Mouse (Mus musculus): ENCODE data around the gene Otulin. TPM values are rescaled to one million over a fixed set of nuclear protein-coding genes. Genes with fewer than 3 reads are reported as not detected.

The Otulin gene
- polyA plus RNA-seq, 1 experiment from 2014 or later, result 20.5 TPM

GRCm38 (mm10) chr15:27552129-27552700 lies 78.3 kb downstream of the Otulin start:
- Histone ChIP-seq H3K4me2 (no peak overlapping the region), H3K4me3 (replicated peaks) (no peak overlapping the region), H3K36me3 (0 out of 2 replicates have a peak, but pooled peaks cover 7% of the 10 kb centered on the region), H3K27ac (replicated peaks) (no peak overlapping the region), H3K9me3 (replicated peaks) (no peaks in the 10 kb centered on the region), H3K9ac (replicated peaks) (no peak overlapping the region), H3K4me1 (peaks cover 18% of the 10 kb centered on the region), H3K27me3 (replicated peaks) (no peaks in the 10 kb centered on the region; the same call in 1 of the 2 replicates)
- 86% methylated on average over 10 of the region's 10 CpGs for WGBS
- ATAC-seq (ENCODE audit: low FRiP score), result no peak

GRCm38 (mm10) chr15:27551117-27552114 lies 79.1 kb downstream of the Otulin start:
- Histone ChIP-seq H3K27ac (replicated peaks) (no peak overlapping the region), H3K36me3 (0 out of 2 replicates have a peak, but pooled peaks cover 7% of the 10 kb centered on the region), H3K9ac (replicated peaks) (no peak overlapping the region), H3K4me2 (no peak overlapping the region), H3K4me3 (replicated peaks) (no peak overlapping the region), H3K4me1 (peaks cover 18% of the 10 kb centered on the region), H3K27me3 (replicated peaks) (no peaks in the 10 kb centered on the region; the same call in 1 of the 2 replicates), H3K9me3 (replicated peaks) (no peaks in the 10 kb centered on the region)
- WGBS, result 83% methylated on average over 19 of the region's 19 CpGs
- ATAC-seq (ENCODE audit: low FRiP score), result no peak; the same call in 1 of the 2 replicates

GRCm38 (mm10) chr15:27550358-27550992 lies 80.0 kb downstream of the Otulin start:
- peaks cover 18% of the 10 kb centered on the region for H3K4me1 ChIP-seq
- no peak overlapping the region for H3K4me2 ChIP-seq
- 23% methylated on average over 9 of the region's 9 CpGs for WGBS
- no peak for ATAC-seq (ENCODE audit: low FRiP score)
- H3K4me3 ChIP-seq (replicated peaks), result no peak overlapping the region
- H3K36me3 ChIP-seq, result 0 out of 2 replicates have a peak, but pooled peaks cover 4% of the 10 kb centered on the region
- H3K27me3 ChIP-seq (replicated peaks), result no peaks in the 10 kb centered on the region
- H3K27ac ChIP-seq (replicated peaks), result 0 out of 2 replicates have a peak overlapping the region, but pooled peaks have one; percentile 6
- H3K9me3 ChIP-seq (replicated peaks), result no peaks in the 10 kb centered on the region
- no peak overlapping the region for H3K9ac ChIP-seq (replicated peaks)

- Histone ChIP-seq H3K9me3 (replicated peaks) (no peaks in the 10 kb centered on the region), H3K27ac (replicated peaks) (no peak overlapping the region), H3K4me1 (peaks cover 18% of the 10 kb centered on the region), H3K36me3 (peaks cover 3% of the 10 kb centered on the region; the same call in 1 of the 2 replicates), H3K4me2 (no peak overlapping the region), H3K9ac (replicated peaks) (no peak overlapping the region), H3K27me3 (replicated peaks) (no peaks in the 10 kb centered on the region), H3K4me3 (replicated peaks) (no peak overlapping the region)
- WGBS, result 26% methylated on average over 7 of the region's 7 CpGs
- no peak for ATAC-seq (ENCODE audit: low FRiP score)
Measured at GRCm38 (mm10) chr15:27549878-27550277, 80.6 kb downstream of the Otulin start.

GRCm38 (mm10) chr15:27549071-27549470 lies 81.4 kb downstream of the Otulin start:
- no peak for ATAC-seq (ENCODE audit: low FRiP score)
- 82% methylated on average over 10 of the region's 10 CpGs for WGBS
- H3K4me3 ChIP-seq (replicated peaks), result no peak overlapping the region

GRCm38 (mm10) chr15:27548110-27548509 lies 82.4 kb downstream of the Otulin start:
- H3K4me2 ChIP-seq, result no peak overlapping the region
- H3K36me3 ChIP-seq, result peaks cover 7% of the 10 kb centered on the region; the same call in 1 of the 2 replicates
- no peaks in the 10 kb centered on the region for H3K27me3 ChIP-seq (replicated peaks)
- WGBS, result 87% methylated on average over 6 of the region's 6 CpGs
- H3K9ac ChIP-seq (replicated peaks), result no peak overlapping the region
- H3K4me3 ChIP-seq (replicated peaks), result no peak overlapping the region
- no peaks in the 10 kb centered on the region for H3K9me3 ChIP-seq (replicated peaks)
- no peak for ATAC-seq (ENCODE audit: low FRiP score)
- no peak overlapping the region for H3K27ac ChIP-seq (replicated peaks)
- H3K4me1 ChIP-seq, result peaks cover 18% of the 10 kb centered on the region

More at GRCm38 (mm10) chr15:27549071-27549470, 81.4 kb downstream of the Otulin start:
- no peak overlapping the region for H3K27ac ChIP-seq (replicated peaks)
- peaks cover 18% of the 10 kb centered on the region for H3K4me1 ChIP-seq
- H3K9ac ChIP-seq (replicated peaks), result no peak overlapping the region
- no peak overlapping the region for H3K4me2 ChIP-seq
- H3K27me3 ChIP-seq (replicated peaks), result no peaks in the 10 kb centered on the region
- peaks cover 7% of the 10 kb centered on the region; the same call in 1 of the 2 replicates for H3K36me3 ChIP-seq
- no peaks in the 10 kb centered on the region for H3K9me3 ChIP-seq (replicated peaks)

- ATAC-seq (ENCODE audit: low FRiP score), result no peak
- H3K9me3 ChIP-seq (replicated peaks), result no peaks in the 10 kb centered on the region
- peaks cover 7% of the 10 kb centered on the region; the same call in 1 of the 2 replicates for H3K36me3 ChIP-seq
- H3K4me2 ChIP-seq, result no peak overlapping the region
- WGBS, result 95% methylated on average over 10 of the region's 10 CpGs
- no peak overlapping the region for H3K4me3 ChIP-seq (replicated peaks)
- H3K27ac ChIP-seq (replicated peaks), result no peak overlapping the region
- no peaks in the 10 kb centered on the region for H3K27me3 ChIP-seq (replicated peaks)
- H3K4me1 ChIP-seq, result peaks cover 18% of the 10 kb centered on the region
- H3K9ac ChIP-seq (replicated peaks), result no peak overlapping the region
Measured at GRCm38 (mm10) chr15:27545203-27545602, 85.3 kb downstream of the Otulin start.

GRCm38 (mm10) chr15:27539745-27540144 lies 90.7 kb downstream of the Otulin start:
- Histone ChIP-seq H3K4me2 (no peak overlapping the region), H3K36me3 (peaks cover 4% of the 10 kb centered on the region; the same call in 1 of the 2 replicates), H3K27ac (replicated peaks) (no peak overlapping the region), H3K9me3 (replicated peaks) (no peaks in the 10 kb centered on the region), H3K4me3 (replicated peaks) (no peak overlapping the region), H3K9ac (replicated peaks) (no peak overlapping the region), H3K27me3 (replicated peaks) (no peaks in the 10 kb centered on the region), H3K4me1 (peaks cover 11% of the 10 kb centered on the region; the same call in 1 of the 2 replicates)
- no peak for ATAC-seq (ENCODE audit: low FRiP score)
- 91% methylated on average over 9 of the region's 9 CpGs for WGBS

GRCm38 (mm10) chr15:27537519-27538223 lies 92.8 kb downstream of the Otulin start:
- WGBS, result 70% methylated on average over 4 of the region's 4 CpGs
- Histone ChIP-seq H3K36me3 (no peaks in the 10 kb centered on the region), H3K4me3 (replicated peaks) (no peak overlapping the region), H3K9me3 (replicated peaks) (no peaks in the 10 kb centered on the region), H3K9ac (replicated peaks) (no peak overlapping the region), H3K27me3 (replicated peaks) (no peaks in the 10 kb centered on the region), H3K4me1 (peaks cover 11% of the 10 kb centered on the region), H3K4me2 (no peak overlapping the region), H3K27ac (replicated peaks) (no peak overlapping the region)
- no peak for ATAC-seq (ENCODE audit: low FRiP score)

- no peaks in the 10 kb centered on the region for H3K36me3 ChIP-seq
- ATAC-seq (ENCODE audit: low FRiP score), result no peak
- no peaks in the 10 kb centered on the region for H3K9me3 ChIP-seq (replicated peaks)
- no peak overlapping the region for H3K9ac ChIP-seq (replicated peaks)
- H3K27me3 ChIP-seq (replicated peaks), result no peaks in the 10 kb centered on the region
- WGBS, result 47% methylated on average over 5 of the region's 5 CpGs
- peaks cover 11% of the 10 kb centered on the region for H3K4me1 ChIP-seq
- no peak overlapping the region for H3K27ac ChIP-seq (replicated peaks)
- H3K4me2 ChIP-seq, result no peak overlapping the region
- no peak overlapping the region for H3K4me3 ChIP-seq (replicated peaks)
Measured at GRCm38 (mm10) chr15:27536771-27537170, 93.7 kb downstream of the Otulin start.

GRCm38 (mm10) chr15:27536186-27536585 lies 94.3 kb downstream of the Otulin start:
- H3K36me3 ChIP-seq, result no peaks in the 10 kb centered on the region
- peaks cover 11% of the 10 kb centered on the region for H3K4me1 ChIP-seq
- H3K9ac ChIP-seq (replicated peaks), result no peak overlapping the region
- H3K9me3 ChIP-seq (replicated peaks), result no peaks in the 10 kb centered on the region
- no peak overlapping the region for H3K4me3 ChIP-seq (replicated peaks)
- no peak overlapping the region for H3K4me2 ChIP-seq
- WGBS, result 84% methylated on average over 7 of the region's 7 CpGs
- no peaks in the 10 kb centered on the region for H3K27me3 ChIP-seq (replicated peaks)
- no peak for ATAC-seq (ENCODE audit: low FRiP score)
- H3K27ac ChIP-seq (replicated peaks), result no peak overlapping the region
